Mouse (Mus musculus): ENCODE results near the gene Phf14.

- TF ChIP-seq CTCF (IDR thresholded peaks at IDR 0.05; ENCODE audit: low read depth, low read length), result no peak
- TF ChIP-seq GATA1 (IDR thresholded peaks at IDR 0.05; ENCODE audit: borderline replicate concordance, low read length), result no peak
- no peak for TF ChIP-seq TAL1 (conservative IDR thresholded peaks at IDR 0.05; ENCODE audit: low read depth, low read length)
Measured at GRCm38 (mm10) chr6:11906890-11907268, 730 bp upstream of the Phf14 start.

Data from G1E (cell line).